Mouse (Mus musculus) intestine, embryonic 14.5 days (tissue): ENCODE measurements around the gene Oaf. TPM values are rescaled to one million over a fixed set of nuclear protein-coding genes. Genes with fewer than 3 reads are reported as not detected.

Experiments
- ATAC-seq: fragments of 200-750 bp; cut with Nextera tagmentation; replicated peaks from 2 replicates; pipeline ENCODE4 v1.8.0; 2017; ENCODE audit warnings: low read depth, moderate number of reproducible peaks, moderate TSS enrichment, moderate library complexity; ENCODE audit not compliant: low FRiP score, low TSS enrichment
- DNase-seq: peaks from one replicate; pipeline ENCODE4 v3.0.0-alpha.2; 2018; ENCODE audit warnings: low spot score
- H3K27ac ChIP-seq: fragments of 300-500 bp; sonication (generic); 2 replicates; pipeline ENCODE4 v1.5.1; 2014; ENCODE audit warnings: low read depth, mild to moderate bottlenecking, control low read depth
- H3K27me3 ChIP-seq: fragments of 300-500 bp; sonication (generic); replicated peaks from 2 replicates; pipeline ENCODE4 v1.6.1; 2014; ENCODE audit warnings: low read length, control low read depth; ENCODE audit not compliant: control insufficient read depth, insufficient read depth
- H3K36me3 ChIP-seq: fragments of 300-500 bp; sonication (generic); 2 replicates; pipeline ENCODE4 v1.6.1; 2014; ENCODE audit warnings: low read length, control low read depth; ENCODE audit not compliant: control insufficient read depth, insufficient read depth
- H3K4me1 ChIP-seq: fragments of 300-500 bp; sonication (generic); replicated peaks from 2 replicates; pipeline ENCODE4 v1.6.1; 2014; ENCODE audit warnings: low read length, control low read depth, mixed read lengths; ENCODE audit not compliant: control insufficient read depth, insufficient read depth
- H3K4me2 ChIP-seq: fragments of 300-500 bp; sonication (generic); 2 replicates; pipeline ENCODE4 v1.6.1; 2014; ENCODE audit warnings: low read length
- H3K4me3 ChIP-seq: fragments of 300-500 bp; sonication (generic); 2 replicates; pipeline ENCODE4 v1.5.1; 2014; ENCODE audit warnings: low read depth, low read length, control low read depth, mixed read lengths
- H3K9ac ChIP-seq: fragments of 300-500 bp; sonication (generic); 2 replicates; pipeline ENCODE4 v1.6.1; 2014; ENCODE audit warnings: mild to moderate bottlenecking, low read length
- H3K9me3 ChIP-seq: fragments of 300-500 bp; sonication (generic); 2 replicates; pipeline ENCODE4 v1.6.1; 2016; ENCODE audit warnings: low read length, control low read depth; ENCODE audit not compliant: control insufficient read depth
- WGBS: fragments of 180-500 bp; shearing (Covaris S2); extraction: QIAGEN DNeasy Blood & Tissue Kit; methylation state at CpG from one replicate; pipeline ENCODE4 v1.1.7; 2014; 5-methylcytosine and 5-hydroxymethylcytosine counted together
- polyA plus RNA-seq: library from polyadenylated mRNA; unstranded; fragments of >200 nt; fragmentation: Nextera tagmentation; extraction: Ambion mirVana; gene quantifications from 2 replicates; pipeline ENCODE4 v1.2.1, GENCODE M21; 2014

The Oaf gene
- polyA plus RNA-seq, 1 experiment from 2014 or later, result 108 TPM

- Histone ChIP-seq H3K4me2 (no peak overlapping the region), H3K4me1 (peaks cover 25% of the 10 kb centered on the region), H3K9ac (no peak overlapping the region), H3K9me3 (no peaks in the 10 kb centered on the region), H3K27me3 (peaks cover 15% of the 10 kb centered on the region), H3K27ac (no peak overlapping the region), H3K4me3 (no peak overlapping the region), H3K36me3 (no peaks in the 10 kb centered on the region)
- ATAC-seq, result no peak
- 77% methylated on average over 8 of the region's 8 CpGs for WGBS
- no peak for DNase-seq
Observed at GRCm38 (mm10) chr9:43267357-43267756, 27.6 kb upstream of the Oaf start.

- H3K4me2 ChIP-seq, result no peak overlapping the region
- H3K4me1 ChIP-seq, result peaks cover 36% of the 10 kb centered on the region
- peaks cover 5% of the 10 kb centered on the region; the same call in 1 of the 2 replicates for H3K27me3 ChIP-seq
- ATAC-seq (no peak), DNase-seq (no peak)
- H3K36me3 ChIP-seq, result no peaks in the 10 kb centered on the region
- WGBS, result 58% methylated on average over 9 of the region's 9 CpGs
- no peaks in the 10 kb centered on the region for H3K9me3 ChIP-seq
- no peak overlapping the region for H3K9ac ChIP-seq
- no peak overlapping the region for H3K4me3 ChIP-seq
- H3K27ac ChIP-seq, result no peak overlapping the region
Observed at GRCm38 (mm10) chr9:43265194-43265593, 25.5 kb upstream of the Oaf start.

- WGBS, result 21% methylated on average over 11 of the region's 11 CpGs
- peaks cover 36% of the 10 kb centered on the region for H3K4me1 ChIP-seq
- H3K27me3 ChIP-seq, result no peaks in the 10 kb centered on the region
- ATAC-seq, result peak; percentile 67
- no peak overlapping the region for H3K4me3 ChIP-seq
- H3K9me3 ChIP-seq, result no peaks in the 10 kb centered on the region
- H3K9ac ChIP-seq, result no peak overlapping the region
- peak overlapping the region; percentile 92 for H3K27ac ChIP-seq
- H3K36me3 ChIP-seq, result no peaks in the 10 kb centered on the region
- DNase-seq, result peak; percentile 73
- no peak overlapping the region for H3K4me2 ChIP-seq
Observed at GRCm38 (mm10) chr9:43263946-43264451, 24.3 kb upstream of the Oaf start.

GRCm38 (mm10) chr9:43262811-43263550 is 23.3 kb upstream of the Oaf start:
- DNase-seq (peak; percentile 70), ATAC-seq (no peak)
- Histone ChIP-seq H3K36me3 (no peaks in the 10 kb centered on the region), H3K4me2 (no peak overlapping the region; the same call in 1 of the 2 replicates), H3K9ac (no peak overlapping the region), H3K4me3 (no peak overlapping the region), H3K27me3 (no peaks in the 10 kb centered on the region), H3K9me3 (no peaks in the 10 kb centered on the region), H3K4me1 (peaks cover 36% of the 10 kb centered on the region), H3K27ac (peak overlapping the region; percentile 92)
- 37% methylated on average over 9 of the region's 9 CpGs for WGBS

- no peaks in the 10 kb centered on the region for H3K9me3 ChIP-seq
- ATAC-seq (no peak; the same call in 1 of the 2 replicates), DNase-seq (no peak)
- H3K4me1 ChIP-seq, result peaks cover 36% of the 10 kb centered on the region
- H3K27ac ChIP-seq, result peak overlapping the region; percentile 92
- no peak overlapping the region for H3K9ac ChIP-seq
- no peaks in the 10 kb centered on the region for H3K36me3 ChIP-seq
- 0 out of 2 replicates have a peak overlapping the region, but pooled peaks have one; percentile 13 for H3K4me2 ChIP-seq
- no peaks in the 10 kb centered on the region for H3K27me3 ChIP-seq
- no peak overlapping the region for H3K4me3 ChIP-seq
- 33% methylated on average over 4 of the region's 4 CpGs for WGBS
Observed at GRCm38 (mm10) chr9:43262390-43262789, 22.7 kb upstream of the Oaf start.

- no peaks in the 10 kb centered on the region for H3K36me3 ChIP-seq
- H3K27ac ChIP-seq, result peak overlapping the region; percentile 92
- H3K9me3 ChIP-seq, result no peaks in the 10 kb centered on the region
- peaks cover 36% of the 10 kb centered on the region for H3K4me1 ChIP-seq
- no peak overlapping the region for H3K9ac ChIP-seq
- H3K27me3 ChIP-seq, result no peaks in the 10 kb centered on the region
- H3K4me3 ChIP-seq, result no peak overlapping the region
- WGBS, result 25% methylated on average over 2 of the region's 2 CpGs
- DNase-seq (no peak), ATAC-seq (peak; percentile 4; the same call in 1 of the 2 replicates)
- H3K4me2 ChIP-seq, result 0 out of 2 replicates have a peak overlapping the region, but pooled peaks have one; percentile 13
Observed at GRCm38 (mm10) chr9:43261941-43262340, 22.2 kb upstream of the Oaf start.

- no peaks in the 10 kb centered on the region for H3K36me3 ChIP-seq
- 38% methylated on average over 3 of the region's 4 CpGs for WGBS
- no peaks in the 10 kb centered on the region for H3K27me3 ChIP-seq
- no peaks in the 10 kb centered on the region for H3K9me3 ChIP-seq
- peak overlapping the region; percentile 92 for H3K27ac ChIP-seq
- DNase-seq (peak; percentile 71), ATAC-seq (peak; percentile 65)
- H3K4me1 ChIP-seq, result peaks cover 37% of the 10 kb centered on the region
- no peak overlapping the region for H3K4me3 ChIP-seq
- H3K4me2 ChIP-seq, result peak overlapping the region; percentile 14; the same call in 1 of the 2 replicates
- H3K9ac ChIP-seq, result no peak overlapping the region
Observed at GRCm38 (mm10) chr9:43261124-43261907, 21.6 kb upstream of the Oaf start.

GRCm38 (mm10) chr9:43260661-43261060 is 20.9 kb upstream of the Oaf start:
- H3K9me3 ChIP-seq, result no peaks in the 10 kb centered on the region
- no peak overlapping the region for H3K4me3 ChIP-seq
- no peak overlapping the region for H3K9ac ChIP-seq
- H3K36me3 ChIP-seq, result no peaks in the 10 kb centered on the region
- ATAC-seq (no peak), DNase-seq (no peak)
- WGBS, result 58% methylated on average over 7 of the region's 7 CpGs
- peak overlapping the region; percentile 92 for H3K27ac ChIP-seq
- peak overlapping the region; percentile 14; the same call in 1 of the 2 replicates for H3K4me2 ChIP-seq
- H3K27me3 ChIP-seq, result no peaks in the 10 kb centered on the region
- peaks cover 41% of the 10 kb centered on the region for H3K4me1 ChIP-seq
